Mouse (Mus musculus): ENCODE data around the gene Faap100.
A peak's percentile ranks its signal among the peaks of the same experiment; 100 is the strongest.

Gene Faap100

DNA sequence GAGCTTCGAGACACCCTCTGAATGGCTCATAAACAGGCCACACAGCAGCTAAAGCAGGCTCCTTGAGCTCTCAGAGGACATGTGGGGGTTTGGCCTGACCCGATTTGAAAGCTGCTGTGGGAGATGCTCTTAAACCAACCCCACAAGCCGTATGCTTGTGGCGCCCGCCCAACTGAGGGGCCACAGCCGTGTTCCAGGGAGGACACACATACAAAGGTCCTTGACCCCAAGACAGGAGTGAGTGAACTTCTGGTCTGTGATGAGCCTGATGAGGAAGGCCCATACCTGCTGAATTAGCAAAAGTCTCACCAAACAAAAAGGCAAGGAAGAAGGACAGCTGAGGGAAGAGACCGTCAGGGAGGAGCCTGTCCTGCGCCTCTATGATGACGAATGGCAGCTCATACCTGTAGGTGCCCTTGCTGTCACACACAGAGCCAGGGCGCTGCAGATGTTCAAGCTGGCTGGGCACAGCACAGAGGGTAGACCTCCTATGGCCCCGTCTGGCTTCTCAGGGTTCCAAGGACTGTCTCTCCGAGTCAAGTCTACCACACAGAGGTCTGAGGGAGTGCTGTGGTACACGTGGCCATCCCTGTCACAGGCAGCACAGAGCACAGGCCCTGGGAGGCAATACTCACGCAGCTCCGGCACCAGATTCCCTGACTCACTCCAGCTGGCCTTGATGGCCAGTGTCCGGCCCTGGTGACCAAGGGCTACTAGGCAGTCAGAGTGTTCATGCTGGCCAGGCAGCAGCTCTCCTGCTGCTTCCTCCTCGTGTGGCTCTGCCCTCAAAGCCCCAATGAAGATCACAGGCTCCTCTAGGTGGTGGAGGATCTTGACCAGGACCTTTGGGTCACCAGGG lies 2.0 kb downstream of the Faap100 start:
- peak; percentile 83 to 92 for DNase-seq (ENCODE audit: inconsistent age in 2 of 2, low spot score in 1 of 2)

DNA sequence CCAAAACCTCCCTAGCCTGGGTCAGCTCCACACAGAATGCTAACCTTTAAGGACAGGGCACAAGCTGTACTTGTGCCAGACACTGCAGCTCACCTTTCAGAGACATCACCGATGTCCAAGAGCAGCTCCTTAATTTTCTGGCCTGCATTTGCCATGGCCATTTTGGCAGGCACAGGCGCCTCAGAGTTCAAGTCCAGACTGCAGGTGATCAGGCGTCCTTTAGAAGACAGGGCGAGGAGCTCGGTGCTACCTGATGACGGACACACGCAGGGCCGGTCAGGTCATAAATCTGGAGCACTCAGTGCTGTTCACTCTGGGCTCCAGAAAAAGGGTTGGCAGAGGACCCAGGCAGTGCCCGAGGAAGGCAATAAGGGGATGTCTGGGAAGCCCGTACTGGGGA lies 3.2 kb downstream of the Faap100 start:
- peak in 1 of 2 experiments; percentile 33 for DNase-seq (ENCODE audit: inconsistent age in 2 of 2, low spot score in 1 of 2)

DNA sequence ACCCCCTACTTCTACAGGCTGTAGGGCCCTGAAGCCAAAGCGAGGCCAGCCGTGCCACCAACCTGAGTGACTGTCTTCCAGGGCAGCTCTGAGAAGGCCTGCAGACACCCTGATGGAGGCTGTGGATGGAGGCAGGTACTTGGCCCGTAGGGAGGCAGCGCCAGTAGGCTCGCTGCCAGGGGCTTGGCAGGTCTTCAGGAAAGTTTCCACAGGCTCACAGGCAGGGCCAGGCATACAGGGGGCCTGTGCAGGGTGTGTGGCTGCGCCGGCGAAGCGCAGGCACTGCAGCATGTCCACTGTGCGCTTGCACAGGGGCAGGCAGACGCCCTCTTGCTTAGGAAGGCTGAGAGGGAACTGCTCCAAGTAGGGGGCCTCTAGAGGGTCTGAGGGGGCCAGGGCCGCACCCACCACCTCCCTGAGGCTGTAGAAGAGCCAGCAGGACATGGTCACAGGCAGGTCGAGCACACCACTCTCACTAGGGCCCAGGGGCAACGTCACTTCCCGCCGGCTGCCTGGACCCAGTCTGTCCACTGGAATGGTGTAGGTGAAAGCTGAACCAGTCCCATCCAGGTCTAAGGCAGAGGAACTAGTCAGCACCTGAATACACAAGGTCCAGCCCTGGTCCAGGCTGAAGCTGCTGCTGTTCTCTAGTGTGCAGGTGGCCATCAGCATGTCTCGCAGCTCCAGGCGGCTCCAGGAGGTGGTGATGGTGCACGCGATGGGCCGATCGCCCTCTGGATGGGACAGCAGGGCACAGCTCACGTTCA lies 4.6 kb downstream of the Faap100 start:
- DNase-seq (ENCODE audit: inconsistent age in 2 of 2, low spot score in 1 of 2) = peak; percentile 62 to 85

DNA sequence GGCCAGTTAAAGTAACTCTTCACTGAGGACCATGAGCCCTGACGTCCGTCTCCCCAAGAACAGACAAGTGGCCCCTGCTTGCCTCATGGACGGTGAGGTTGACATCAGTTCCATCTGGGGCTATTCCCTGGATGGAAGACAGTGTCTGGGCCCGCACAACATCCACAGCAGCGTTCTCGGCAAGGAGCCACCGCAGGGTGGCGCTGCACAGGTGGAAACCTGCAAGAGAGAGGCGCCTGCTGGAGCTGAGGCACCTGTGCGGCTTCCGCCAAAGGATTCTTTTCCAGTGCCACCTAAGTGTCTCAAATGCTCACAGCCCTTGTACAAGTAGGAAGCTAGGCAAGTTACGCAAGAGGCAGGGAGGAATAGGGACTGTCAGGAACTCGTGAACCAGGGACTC lies 5.5 kb downstream of the Faap100 start:
- peak in 1 of 2 experiments; percentile 32 for DNase-seq (ENCODE audit: inconsistent age in 2 of 2, low spot score in 1 of 2)

DNA sequence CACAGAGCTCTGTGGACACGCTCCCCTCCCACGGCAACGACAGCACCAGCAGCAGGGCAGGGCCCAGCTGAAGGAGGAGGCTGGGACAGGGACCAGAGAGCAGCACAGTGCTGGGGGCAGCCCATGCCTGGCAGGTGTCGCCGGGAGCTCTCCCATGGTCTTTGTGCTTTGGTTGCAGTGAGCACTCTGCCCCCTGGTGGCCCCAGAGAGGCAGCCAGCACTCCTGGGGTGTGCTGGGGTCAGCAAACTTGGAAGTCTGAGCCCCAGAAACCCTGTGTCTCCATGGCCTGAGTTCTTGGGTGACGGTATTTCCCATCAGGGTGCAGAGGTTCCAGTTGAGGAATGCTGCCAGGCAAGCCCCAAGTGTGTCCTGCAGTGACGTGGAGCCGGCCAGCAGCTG lies 8.9 kb downstream of the Faap100 start:
- DNase-seq (ENCODE audit: inconsistent age in 2 of 2, low spot score in 1 of 2) = peak; percentile 74 to 90

DNA sequence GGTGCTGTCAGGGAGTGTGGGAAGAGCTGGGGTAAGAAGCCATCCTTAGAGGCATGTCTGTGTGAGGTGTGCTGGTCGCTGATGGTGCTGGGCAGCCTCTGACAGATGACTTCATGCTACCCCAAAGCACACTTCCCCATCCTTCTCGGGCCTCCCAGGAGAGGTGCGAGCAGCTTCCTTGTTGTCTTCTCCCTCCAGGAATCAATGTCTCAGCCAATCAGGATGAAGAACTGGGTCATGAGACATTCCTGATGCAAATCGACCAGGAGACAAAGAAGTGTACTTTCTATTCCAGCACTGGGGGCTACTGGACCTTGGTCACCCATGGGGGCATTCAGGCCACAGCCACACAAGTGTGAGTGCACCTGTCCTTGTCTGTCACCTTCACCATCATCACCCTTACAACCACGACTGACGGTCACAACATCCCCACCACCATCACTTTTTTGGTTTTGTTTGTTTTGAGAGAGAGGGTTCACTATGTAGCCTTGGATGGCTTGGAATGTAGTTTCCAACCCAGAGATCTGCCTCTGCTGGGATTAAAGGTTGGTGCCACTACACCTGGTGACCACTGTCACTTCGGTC lies 12.0 kb downstream of the Faap100 start:
- DNase-seq (ENCODE audit: inconsistent age in 2 of 2, low spot score in 1 of 2) = no peak

DNA sequence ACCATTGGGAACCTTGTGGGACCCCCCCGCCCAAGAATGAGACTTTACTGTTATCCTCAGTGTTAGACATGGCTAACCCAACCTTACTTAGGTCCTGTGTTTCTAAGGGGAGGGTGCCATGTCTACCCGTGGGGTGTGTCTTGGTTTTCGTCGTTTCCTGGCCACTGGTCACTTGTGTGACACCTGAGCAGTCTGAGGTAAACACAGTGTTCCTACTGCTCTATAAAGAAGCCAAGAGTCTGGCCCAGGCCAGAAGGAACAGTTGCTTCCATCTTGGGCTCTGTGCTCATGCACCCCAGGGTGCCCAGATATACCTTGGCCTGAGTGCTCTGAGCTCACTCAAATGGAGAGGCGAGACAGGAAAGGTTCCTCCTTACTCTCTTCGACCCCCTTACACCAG lies 15.7 kb downstream of the Faap100 start:
- no peak for DNase-seq (ENCODE audit: inconsistent age in 2 of 2, low spot score in 1 of 2)

DNA sequence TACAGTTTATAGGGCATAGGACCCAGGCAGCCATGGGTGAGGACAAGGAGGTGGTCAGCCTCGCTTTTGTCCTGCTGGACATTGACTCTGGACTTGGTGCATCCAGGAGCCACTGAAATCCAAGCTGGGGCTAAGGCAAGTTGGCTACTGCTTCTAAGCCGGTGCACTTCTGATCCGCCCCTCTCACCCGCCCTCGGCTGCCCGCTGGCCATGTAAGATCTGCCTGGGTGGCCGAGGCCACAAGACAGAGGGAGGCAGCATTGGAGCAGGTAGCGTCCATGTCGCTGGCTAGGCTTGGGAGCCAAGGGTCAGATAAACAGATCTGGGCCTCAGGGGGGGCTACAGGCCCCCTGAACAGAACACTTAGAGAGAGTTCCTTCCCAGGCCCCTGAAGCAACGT lies 17.3 kb downstream of the Faap100 start, which contains the start of gene Fscn2:
Gene Fscn2, plus strand, starts transcription at position 240 of the 400 bp plus-strand sequence.
- DNase-seq (ENCODE audit: inconsistent age in 2 of 2, low spot score in 1 of 2) = peak in 1 of 2 experiments; percentile 47

DNA sequence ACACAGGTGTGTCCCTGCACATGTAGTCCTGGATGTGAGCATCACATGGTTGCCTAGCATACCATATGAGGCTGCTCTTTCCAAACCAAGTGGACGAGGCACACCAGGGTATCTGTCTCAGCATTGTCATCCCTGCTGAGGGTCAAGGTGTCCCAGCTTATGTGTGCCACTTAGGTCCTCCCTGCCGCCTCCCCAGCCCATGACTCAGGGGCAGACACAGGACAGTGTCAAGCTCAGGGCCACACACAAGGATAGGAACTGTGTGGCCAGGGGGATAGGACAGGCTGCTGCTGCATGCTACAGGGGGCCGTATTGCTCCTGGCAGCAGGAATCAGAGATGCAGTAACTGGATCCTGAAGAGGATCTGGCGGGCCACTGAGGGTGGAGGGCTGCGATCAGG lies 17.8 kb downstream of the Faap100 start:
- peak; percentile 62 to 78 for DNase-seq (ENCODE audit: inconsistent age in 2 of 2, low spot score in 1 of 2)

DNA sequence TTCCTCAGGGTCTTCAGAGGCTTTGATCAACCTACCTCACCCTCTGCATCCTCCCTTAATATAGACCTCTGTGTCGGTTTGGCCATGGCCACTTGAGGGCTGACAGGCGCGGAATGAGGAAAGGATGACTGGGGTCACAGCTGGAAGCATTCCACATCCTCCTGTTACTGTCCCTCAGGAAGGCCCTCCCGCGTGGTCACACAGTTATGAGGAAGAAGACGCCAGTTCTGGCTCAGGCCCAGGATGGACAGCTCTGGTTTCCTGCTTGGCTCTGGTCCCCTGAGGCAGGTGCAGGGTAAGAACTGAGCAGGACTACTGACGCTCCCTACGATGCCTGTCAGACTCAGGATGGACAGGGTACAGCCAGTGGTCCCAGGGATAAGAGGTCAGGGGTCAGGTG lies 18.5 kb downstream of the Faap100 start:
- peak; percentile 55 to 80 for DNase-seq (ENCODE audit: inconsistent age in 2 of 2, low spot score in 1 of 2)

DNA sequence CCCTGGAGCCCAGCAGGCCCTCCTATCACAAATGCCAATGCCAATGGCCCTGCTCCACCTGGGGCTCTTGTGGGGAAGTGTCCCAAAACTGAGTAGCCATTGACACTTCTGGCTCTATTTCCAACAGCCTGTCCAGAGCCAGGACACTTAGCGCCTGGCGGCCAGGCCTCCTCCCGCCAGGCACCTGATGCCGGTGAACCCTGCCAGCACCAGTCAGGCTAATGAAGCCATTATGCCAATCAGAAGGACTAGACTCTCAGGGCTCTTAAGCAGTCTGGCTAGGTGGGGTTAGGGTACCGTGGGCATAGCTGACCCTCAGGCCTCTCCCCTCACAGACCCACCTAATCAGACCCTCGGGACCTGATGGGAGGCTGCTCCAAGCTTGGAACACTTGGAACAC lies 19.2 kb downstream of the Faap100 start:
- DNase-seq (ENCODE audit: inconsistent age in 2 of 2, low spot score in 1 of 2) = peak in 1 of 2 experiments; percentile 47

DNA sequence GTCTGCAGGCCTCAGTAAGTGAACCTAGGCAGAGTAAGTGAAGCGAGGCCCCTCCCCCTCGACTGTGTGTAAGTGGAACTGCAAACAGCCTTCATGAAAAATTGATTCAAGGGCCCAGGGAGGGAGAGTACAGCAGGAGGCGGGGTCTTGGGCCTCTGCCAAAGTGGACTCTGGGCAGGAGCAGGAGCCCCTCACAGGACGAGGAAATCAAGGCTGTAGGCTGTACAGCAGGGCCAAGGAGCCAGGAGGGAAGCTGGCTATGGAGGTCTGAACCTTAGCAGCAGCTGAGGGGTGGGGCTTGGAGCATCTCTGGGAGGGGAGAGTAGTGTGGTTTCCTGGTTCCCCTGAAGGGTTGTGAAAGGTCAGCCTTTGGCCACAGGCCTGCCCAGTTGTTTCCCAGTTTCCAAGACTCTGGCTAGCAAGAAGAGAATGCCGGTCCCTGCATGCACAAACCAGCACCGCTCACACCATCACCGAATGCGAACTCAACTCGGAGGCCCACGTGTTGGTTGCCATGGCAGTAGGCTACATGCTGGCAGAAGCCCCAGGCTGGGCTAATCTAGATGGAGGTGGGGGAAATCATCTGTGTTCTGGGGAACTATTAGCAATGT lies 20.7 kb downstream of the Faap100 start:
- peak; percentile 62 to 88 for DNase-seq (ENCODE audit: inconsistent age in 2 of 2, low spot score in 1 of 2)

DNA sequence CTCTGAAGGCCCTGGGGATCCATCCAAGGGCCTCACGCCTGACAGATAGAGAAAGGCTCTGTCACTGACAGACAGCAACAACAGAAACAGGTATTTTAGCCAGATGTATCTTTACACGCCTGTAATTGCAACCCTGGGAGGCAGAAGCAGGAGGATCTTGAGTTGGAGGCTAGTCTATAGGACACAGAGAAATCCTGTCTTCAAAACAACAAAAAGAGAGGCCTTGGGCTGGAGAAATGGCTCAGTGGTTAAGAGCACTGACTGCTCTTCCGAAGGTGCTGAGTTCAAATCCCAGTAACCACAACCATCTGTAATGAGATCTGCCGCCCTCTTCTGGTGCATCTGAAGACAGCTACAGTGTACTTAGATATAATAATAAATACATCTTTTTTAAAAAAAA lies 21.7 kb downstream of the Faap100 start:
- peak in 1 of 2 experiments; percentile 24 for DNase-seq (ENCODE audit: inconsistent age in 2 of 2, low spot score in 1 of 2)

DNA sequence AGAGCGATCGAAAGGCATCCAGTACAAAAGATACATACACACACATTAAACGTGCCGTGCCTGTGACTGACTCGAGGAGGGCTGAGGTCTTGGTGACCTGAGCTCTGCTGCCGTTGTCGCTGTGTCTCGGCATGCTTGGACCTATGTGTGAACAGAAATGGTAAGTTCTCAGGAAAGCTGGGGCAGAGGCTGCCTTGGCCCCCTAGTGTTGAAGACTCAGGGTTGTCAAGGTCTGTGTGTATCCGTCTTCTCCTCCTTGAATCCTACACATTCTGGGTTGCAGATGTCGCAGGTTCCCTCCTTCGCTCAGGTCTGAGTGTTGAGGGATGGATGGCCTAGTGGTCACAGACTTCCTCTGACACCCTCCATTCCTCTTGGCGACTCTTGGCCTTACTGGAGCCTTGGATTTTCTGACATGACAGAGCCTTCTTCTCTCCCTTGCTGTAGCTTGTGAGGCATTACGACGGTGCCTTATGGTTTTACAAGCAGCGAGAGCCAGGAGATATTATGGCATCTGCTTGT lies 22.2 kb downstream of the Faap100 start:
- DNase-seq (ENCODE audit: inconsistent age in 2 of 2, low spot score in 1 of 2) = peak in 1 of 2 experiments; percentile 7

DNA sequence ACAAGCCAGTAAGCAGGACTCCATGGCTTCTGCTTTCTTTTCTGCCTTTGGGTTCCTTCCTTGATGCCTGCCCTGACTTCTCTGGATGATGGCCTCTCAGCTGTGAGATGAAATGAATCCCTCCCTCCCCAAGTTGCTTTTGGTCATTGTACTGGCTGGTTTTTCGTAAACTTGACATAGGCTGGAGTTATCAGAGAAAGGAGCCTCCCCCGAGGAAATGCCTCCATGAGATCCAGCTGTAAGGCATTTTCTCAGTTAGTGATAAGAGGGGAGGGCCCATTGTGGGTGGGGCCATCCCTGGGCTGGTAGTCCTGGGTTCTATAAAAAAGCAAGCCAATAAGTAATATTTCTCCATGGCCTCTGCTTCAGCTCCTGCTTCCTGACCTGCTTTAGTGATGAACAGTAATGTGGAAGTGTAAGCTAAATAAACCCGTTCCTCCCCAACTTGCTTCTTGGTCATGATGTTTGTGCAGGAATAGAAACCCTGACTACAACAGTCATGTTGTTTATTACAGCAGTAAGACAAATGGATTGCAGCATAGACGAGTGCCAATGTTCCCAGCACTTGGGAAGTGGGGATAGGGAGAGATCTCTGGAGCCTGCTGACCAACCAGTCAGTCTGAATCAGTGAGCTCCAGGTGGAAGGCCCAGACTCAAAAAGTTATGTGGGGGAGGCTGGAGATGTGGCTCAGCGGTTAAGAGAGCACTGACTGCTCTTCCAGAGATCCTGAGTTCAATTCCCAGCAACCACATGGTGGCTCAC lies 23.1 kb downstream of the Faap100 start:
- peak; percentile 10 to 39 for DNase-seq (ENCODE audit: inconsistent age in 2 of 2, low spot score in 1 of 2)

DNA sequence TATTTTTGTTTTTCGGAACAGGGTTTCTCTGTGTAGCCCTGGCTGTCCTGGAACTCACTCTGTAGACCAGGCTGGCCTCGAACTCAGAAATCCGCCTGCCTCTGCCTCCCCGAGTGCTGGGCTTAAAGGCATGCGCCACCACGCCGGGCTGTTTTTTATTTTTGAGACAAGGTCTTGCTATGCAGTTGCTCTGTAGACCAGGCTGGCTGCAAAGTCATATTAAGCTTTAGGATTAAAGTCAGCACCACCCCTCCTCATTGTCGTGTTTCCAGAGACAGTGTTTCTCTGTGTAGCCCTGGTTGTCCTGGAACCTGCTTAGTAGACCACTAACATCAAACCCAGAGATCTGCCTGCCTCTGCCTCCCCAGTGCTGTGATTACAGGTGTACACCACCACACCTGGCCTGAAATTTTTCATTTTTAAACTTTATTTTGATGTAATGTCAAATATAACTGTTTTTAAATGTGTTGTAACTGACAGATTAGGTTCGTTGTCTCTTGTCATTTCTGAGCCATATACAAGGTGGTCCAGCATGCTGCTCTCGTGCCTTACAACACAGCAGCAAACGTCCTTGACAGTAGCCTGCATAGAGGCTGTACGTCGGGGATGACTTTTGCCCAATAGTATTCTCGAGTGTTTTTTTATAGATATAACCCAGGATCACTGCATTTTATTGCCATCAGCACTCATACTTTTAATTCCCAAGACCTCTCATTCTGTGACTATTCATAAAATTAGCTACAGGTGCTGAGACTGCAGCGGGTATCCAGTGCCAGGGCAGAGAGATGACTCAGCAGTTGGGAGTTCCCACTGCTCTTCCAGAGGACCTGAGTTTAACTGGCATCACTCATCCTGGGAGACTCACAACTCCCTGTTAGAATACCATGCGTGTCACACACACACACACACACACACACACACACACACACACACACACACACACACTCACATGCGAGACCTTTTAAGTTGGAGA lies 24.0 kb downstream of the Faap100 start:
- peak; percentile 56 to 73 for DNase-seq (ENCODE audit: inconsistent age in 2 of 2, low spot score in 1 of 2)

DNA sequence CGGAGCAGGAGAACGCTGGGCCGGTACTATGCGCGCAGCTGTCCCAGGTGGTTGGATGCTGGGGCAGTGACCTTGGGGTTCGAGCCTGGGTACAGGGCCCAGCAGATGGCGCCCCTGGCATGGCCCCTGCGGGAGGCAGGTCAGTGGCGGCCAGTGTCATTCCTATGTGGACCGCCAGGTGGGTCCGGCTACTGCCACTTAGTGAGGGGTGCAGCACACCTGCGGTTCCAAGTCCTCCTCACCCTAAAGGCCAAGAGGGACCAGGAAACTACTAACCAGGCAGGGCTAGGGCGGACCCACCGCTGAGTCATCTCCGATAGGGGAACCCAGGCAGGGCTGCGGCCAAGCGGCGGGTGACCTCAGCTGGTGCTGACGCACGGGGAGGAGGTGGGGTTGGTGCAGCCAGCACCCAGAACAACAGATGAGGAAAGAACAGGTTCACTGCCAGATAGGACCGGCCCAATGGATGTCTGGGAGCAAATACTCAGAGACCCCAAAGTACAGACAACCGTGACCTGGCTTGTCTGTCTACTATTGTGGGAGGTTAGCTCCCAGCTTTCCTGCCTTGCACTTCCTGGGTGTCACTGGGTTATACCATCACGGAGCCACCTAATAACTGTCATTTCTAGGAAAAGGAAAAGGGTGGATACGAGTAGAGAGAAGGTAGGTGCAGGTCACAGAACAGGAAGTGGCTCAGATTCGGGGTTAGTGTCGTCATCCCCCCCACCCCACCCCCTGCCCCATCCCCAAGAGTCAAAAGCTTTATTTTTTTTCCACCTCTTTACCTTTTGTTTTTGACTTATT lies 24.9 kb downstream of the Faap100 start:
- peak; percentile 97 for DNase-seq (ENCODE audit: inconsistent age in 2 of 2, low spot score in 1 of 2)

Data from adrenal gland, adult (tissue).